Comparison of ENCODE assay signal across 9 mouse cellular contexts in genomic region chr4:48116191-48116590, GRCm38 (mm10). TPM values are rescaled to one million over a fixed set of nuclear protein-coding genes. Genes with fewer than 3 reads are reported as not detected.
DNase-seq lines count a peak whose midpoint lies in the region; ATAC-seq and TF ChIP-seq lines count a peak whose summit lies in the region.
"Had no signal": no experiment of that assay in that cellular context is flagged by ENCODE, and none has a peak within 500 bp of the region (broad histone marks: within the 10 kb centered on the region; RNA-seq: fewer than 3 reads in every experiment).

No protein-coding gene starts in this region.

- peak; percentile 4 for DNase-seq in cerebellum, adult 11 months
- no peak for DNase-seq in cerebellum, adult 9-10 months
- DNase-seq in left cerebral cortex, postnatal 4 days: peak; percentile 4
- DNase-seq in left cerebral cortex, adult 9 months (ENCODE audit: low spot score in 2 of 2): no peak
- peak; percentile 58 for DNase-seq in adrenal gland, postnatal 25 days
- peak; percentile 51 for DNase-seq in lung, adult 2 months
- DNase-seq in stomach, postnatal 0 days (ENCODE audit: low spot score): peak; percentile 22
- DNase-seq in gastrocnemius, postnatal 10 days: no peak

- no peak for TF ChIP-seq POLR2A in lung, adult 2 months (IDR thresholded peaks at IDR 0.05; ENCODE audit: borderline replicate concordance, extremely low read depth, low read depth, low read length)

- no peaks in the 10 kb centered on the region for H3K27me3 ChIP-seq in stomach, postnatal 0 days (ENCODE audit: control insufficient read depth, insufficient read depth, low read length)

- no peaks in the 10 kb centered on the region for H3K4me1 ChIP-seq in lung, adult 2 months (ENCODE audit: control insufficient read depth, insufficient read depth, low read length)
- H3K4me1 ChIP-seq in stomach, postnatal 0 days (replicated peaks; ENCODE audit: control insufficient read depth, insufficient read depth): no peaks in the 10 kb centered on the region
- H3K4me1 ChIP-seq: heart, embryonic 13.5 days had no signal

- TF ChIP-seq CTCF in lung, adult 2 months (IDR thresholded peaks at IDR 0.05; ENCODE audit: insufficient read depth, low read length): peak; percentile 55
- peak; percentile 60 for TF ChIP-seq CTCF in stomach, postnatal 0 days (IDR thresholded peaks at IDR 0.05; ENCODE audit: low read depth)

- no peaks in the 10 kb centered on the region for H3K36me3 ChIP-seq in stomach, postnatal 0 days (ENCODE audit: control insufficient read depth, insufficient read depth, low read length)
- H3K36me3 ChIP-seq: heart, embryonic 13.5 days had no signal

- WGBS in lung, adult 2 months: 43% methylated on average over 4 of the region's 4 CpGs
- 52% methylated on average over 4 of the region's 4 CpGs for WGBS in stomach, postnatal 0 days

- no peaks in the 10 kb centered on the region for H3K9me3 ChIP-seq in stomach, postnatal 0 days (ENCODE audit: control insufficient read depth, low read length)
- H3K9me3 ChIP-seq: heart, embryonic 13.5 days had no signal

- H3K4me3 ChIP-seq in lung, adult 2 months (replicated peaks; ENCODE audit: extremely low read depth, low read depth, low read length): no peak overlapping the region
- H3K4me3 ChIP-seq in stomach, postnatal 0 days (ENCODE audit: low read depth, low read length): no peak overlapping the region
- H3K4me3 ChIP-seq: heart, embryonic 13.5 days had no signal

- TF ChIP-seq EP300 in stomach, postnatal 0 days (optimal IDR thresholded peaks at IDR 0.05): no peak

- no peak overlapping the region for H3K9ac ChIP-seq in stomach, postnatal 0 days (ENCODE audit: low read length)
- H3K9ac ChIP-seq: heart, embryonic 13.5 days had no signal

- intact Hi-C loops in left cerebral cortex, postnatal 4 days (cut with DNase I): no loop called here

- ATAC-seq in stomach, postnatal 0 days (ENCODE audit: low FRiP score, low TSS enrichment): no peak

- H3K27ac ChIP-seq in stomach, postnatal 0 days (replicated peaks): no peak overlapping the region
- H3K27ac ChIP-seq: heart, embryonic 13.5 days had no signal

- H3K4me2 ChIP-seq in stomach, postnatal 0 days (replicated peaks; ENCODE audit: low read depth): no peak overlapping the region
- H3K4me2 ChIP-seq: heart, embryonic 13.5 days had no signal

RNA-seq across cellular contexts. Expression of gene Stx17, which starts 8.5 kb away (rescaled TPM):
- total RNA-seq in left cerebral cortex, postnatal 4 days (2021): 10 to 100 TPM; 31.1 to 31.6 TPM
- total RNA-seq in adrenal gland, postnatal 25 days (2021): 43.5 and 73.9 TPM in 2 replicates
- 6.0 and 8.7 TPM in 2 replicates for polyA plus RNA-seq in lung, adult 2 months (2012; rRNA removed)
- polyA plus RNA-seq in stomach, postnatal 0 days (2015; fragmentation: Nextera tagmentation; extraction: Ambion mirVana): 28.4 and 28.5 TPM in 2 replicates
- 10 to 100 TPM; 29.1 to 31.2 TPM for total RNA-seq in gastrocnemius, postnatal 10 days (2021)

Comparison
In these comparisons a context has a peak if more than half of its experiments do, and no peak if none do; other contexts are left out.
1. DNase-seq: peak in cerebellum, adult 11 months (single experiment), left cerebral cortex, postnatal 4 days (single experiment), adrenal gland, postnatal 25 days (single experiment), lung, adult 2 months (single experiment) and stomach, postnatal 0 days (single experiment); none in cerebellum, adult 9-10 months (single experiment), left cerebral cortex, adult 9 months (0 of 2) and gastrocnemius, postnatal 10 days (single experiment).